Mouse (Mus musculus): Measurements from ENCODE around the gene Cfap54. TPM values are rescaled to one million over a fixed set of nuclear protein-coding genes. Genes with fewer than 3 reads are reported as not detected.
A peak's percentile ranks its signal among the peaks of the same experiment; 100 is the strongest.

Gene Cfap54
- polyA plus RNA-seq, 1 experiment: 1.8 TPM

DNA sequence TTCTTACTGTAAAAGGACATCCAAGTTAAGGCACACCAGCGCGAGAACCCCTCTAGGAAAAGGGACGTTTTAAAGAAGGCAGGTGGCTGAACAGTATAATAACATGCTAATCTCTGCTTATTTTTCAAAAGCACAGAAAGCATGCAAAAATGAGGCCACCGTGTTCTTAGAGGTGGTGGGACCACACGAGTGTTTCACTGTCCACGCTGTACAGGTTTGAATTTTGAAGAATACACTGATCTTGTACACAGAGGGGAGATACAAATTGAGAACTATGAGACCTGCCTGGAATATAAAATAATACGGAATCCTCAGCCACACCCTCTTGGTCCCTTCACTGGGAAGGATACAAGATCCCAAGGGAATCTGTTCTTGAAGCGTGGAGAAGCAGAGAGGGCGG, 82.9 kb downstream of the Cfap54 start:
- Histone ChIP-seq H3K27ac (ENCODE audit: control insufficient read depth, insufficient read depth, low read depth, low read length, poor library complexity) (no peak overlapping the region), H3K4me3 (replicated peaks; ENCODE audit: control insufficient read depth, low read depth, low read length) (no peak overlapping the region), H3K4me1 (ENCODE audit: control insufficient read depth, insufficient read depth, low read length) (no peaks in the 10 kb centered on the region)
- TF ChIP-seq POLR2A (IDR thresholded peaks at IDR 0.05; ENCODE audit: borderline replicate concordance, control insufficient read depth, low read depth, low read length): no peak
- no peak for TF ChIP-seq CTCF (IDR thresholded peaks at IDR 0.05; ENCODE audit: control insufficient read depth, insufficient read depth, low read length)
- WGBS: 83% methylated on average over 9 of the region's 9 CpGs

DNA sequence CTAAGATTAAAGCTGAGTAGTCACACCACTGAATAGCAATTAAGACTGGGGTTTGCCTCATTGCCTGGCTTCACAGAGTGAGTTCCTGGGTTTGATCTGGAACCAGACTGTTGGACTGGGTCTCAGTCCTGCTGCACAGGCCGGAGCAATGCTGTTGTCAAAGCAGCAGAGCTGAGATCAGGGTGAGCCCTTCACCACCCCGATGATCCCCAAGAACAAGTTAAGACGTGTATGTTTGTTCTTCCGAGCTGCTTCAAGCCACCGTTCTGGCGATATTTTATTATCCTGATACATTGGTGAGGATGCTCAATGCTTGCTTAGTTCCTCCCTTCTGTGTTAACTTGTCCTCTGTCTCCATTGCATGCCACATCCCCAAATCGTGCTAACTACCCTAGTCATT, 86.2 kb downstream of the Cfap54 start:
- Histone ChIP-seq H3K4me1 (ENCODE audit: control insufficient read depth, insufficient read depth, low read length) (no peaks in the 10 kb centered on the region), H3K27ac (ENCODE audit: control insufficient read depth, insufficient read depth, low read depth, low read length, poor library complexity) (no peak overlapping the region), H3K4me3 (replicated peaks; ENCODE audit: control insufficient read depth, low read depth, low read length) (no peak overlapping the region)
- 81% methylated on average over 7 of the region's 7 CpGs for WGBS
- no peak for TF ChIP-seq CTCF (IDR thresholded peaks at IDR 0.05; ENCODE audit: control insufficient read depth, insufficient read depth, low read length)
- no peak for TF ChIP-seq POLR2A (IDR thresholded peaks at IDR 0.05; ENCODE audit: borderline replicate concordance, control insufficient read depth, low read depth, low read length)

DNA sequence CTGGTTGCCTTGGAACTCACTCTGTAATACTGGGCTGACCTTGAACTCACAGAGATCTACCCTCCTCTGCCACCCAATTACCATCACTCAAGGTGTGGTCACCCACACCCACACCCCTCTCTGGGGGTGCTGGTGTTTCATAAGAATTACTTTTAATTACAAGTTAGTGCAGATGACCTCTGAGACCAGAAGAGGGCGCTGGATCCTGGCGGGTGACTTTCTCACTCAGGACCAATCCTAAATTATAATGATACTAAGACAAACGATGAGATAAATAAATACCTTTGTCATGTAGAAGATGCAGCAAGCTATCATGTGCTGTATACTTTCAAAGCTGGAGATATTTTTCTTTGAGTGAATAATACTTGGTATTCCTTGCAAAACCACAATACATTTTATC, 87.1 kb downstream of the Cfap54 start:
- no peak overlapping the region for H3K27ac ChIP-seq (ENCODE audit: control insufficient read depth, insufficient read depth, low read depth, low read length, poor library complexity)
- WGBS: 53% methylated on average over 3 of the region's 3 CpGs
- no peak overlapping the region for H3K4me3 ChIP-seq (replicated peaks; ENCODE audit: control insufficient read depth, low read depth, low read length)
- TF ChIP-seq CTCF (IDR thresholded peaks at IDR 0.05; ENCODE audit: control insufficient read depth, insufficient read depth, low read length) (peak; percentile 17; the same call in 1 of the 2 replicates), POLR2A (IDR thresholded peaks at IDR 0.05; ENCODE audit: borderline replicate concordance, control insufficient read depth, low read depth, low read length) (no peak)
- H3K4me1 ChIP-seq (ENCODE audit: control insufficient read depth, insufficient read depth, low read length): no peaks in the 10 kb centered on the region

DNA sequence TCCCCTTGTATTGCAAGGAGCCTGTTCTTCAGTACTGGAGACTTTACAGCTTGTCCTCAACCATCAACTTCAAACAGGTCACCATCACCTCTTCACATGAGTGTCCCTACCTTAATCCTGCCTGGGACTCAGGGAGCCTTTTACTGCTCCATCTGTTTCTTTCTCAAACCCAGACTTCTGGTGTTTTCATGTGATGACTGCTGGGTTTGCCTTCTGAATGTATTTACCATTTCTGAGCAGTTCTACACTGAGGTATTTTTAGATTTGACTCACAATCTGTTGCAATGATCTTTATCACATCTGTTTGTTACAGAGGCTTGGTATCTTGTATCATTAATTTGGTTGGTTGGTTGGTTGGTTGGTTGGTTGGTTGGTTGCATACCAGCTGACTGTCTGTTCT, 88.9 kb downstream of the Cfap54 start:
- no peak overlapping the region for H3K4me3 ChIP-seq (replicated peaks; ENCODE audit: control insufficient read depth, low read depth, low read length)
- no peak for TF ChIP-seq POLR2A (IDR thresholded peaks at IDR 0.05; ENCODE audit: borderline replicate concordance, control insufficient read depth, low read depth, low read length)
- no peak for TF ChIP-seq CTCF (IDR thresholded peaks at IDR 0.05; ENCODE audit: control insufficient read depth, insufficient read depth, low read length)
- no peak overlapping the region for H3K27ac ChIP-seq (ENCODE audit: control insufficient read depth, insufficient read depth, low read depth, low read length, poor library complexity)
- no peaks in the 10 kb centered on the region for H3K4me1 ChIP-seq (ENCODE audit: control insufficient read depth, insufficient read depth, low read length)

DNA sequence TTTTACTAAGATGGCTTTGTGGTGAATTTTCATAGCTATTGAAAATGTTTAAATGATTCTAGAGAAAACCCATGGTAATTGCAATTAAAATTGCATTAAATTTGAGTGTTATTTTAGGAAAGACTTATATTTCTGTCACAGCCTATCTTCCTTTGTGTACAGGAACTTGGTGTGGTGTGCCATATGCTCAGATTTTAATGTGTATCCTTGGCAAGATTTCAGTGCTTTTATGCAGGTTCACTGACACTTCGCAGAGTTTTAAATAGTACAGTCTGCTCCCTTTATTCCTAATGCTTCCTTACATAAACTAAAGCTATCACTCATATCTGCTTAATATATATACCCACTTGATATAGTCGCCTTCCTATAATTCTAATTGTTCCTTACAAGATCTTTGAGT, 90.8 kb downstream of the Cfap54 start:
- H3K4me1 ChIP-seq (ENCODE audit: control insufficient read depth, insufficient read depth, low read length): no peaks in the 10 kb centered on the region
- H3K4me3 ChIP-seq (replicated peaks; ENCODE audit: control insufficient read depth, low read depth, low read length): no peak overlapping the region
- no peak overlapping the region for H3K27ac ChIP-seq (ENCODE audit: control insufficient read depth, insufficient read depth, low read depth, low read length, poor library complexity)
- WGBS: 78% methylated on average over 2 of the region's 2 CpGs
- no peak for TF ChIP-seq CTCF (IDR thresholded peaks at IDR 0.05; ENCODE audit: control insufficient read depth, insufficient read depth, low read length)
- TF ChIP-seq POLR2A (IDR thresholded peaks at IDR 0.05; ENCODE audit: borderline replicate concordance, control insufficient read depth, low read depth, low read length): no peak

DNA sequence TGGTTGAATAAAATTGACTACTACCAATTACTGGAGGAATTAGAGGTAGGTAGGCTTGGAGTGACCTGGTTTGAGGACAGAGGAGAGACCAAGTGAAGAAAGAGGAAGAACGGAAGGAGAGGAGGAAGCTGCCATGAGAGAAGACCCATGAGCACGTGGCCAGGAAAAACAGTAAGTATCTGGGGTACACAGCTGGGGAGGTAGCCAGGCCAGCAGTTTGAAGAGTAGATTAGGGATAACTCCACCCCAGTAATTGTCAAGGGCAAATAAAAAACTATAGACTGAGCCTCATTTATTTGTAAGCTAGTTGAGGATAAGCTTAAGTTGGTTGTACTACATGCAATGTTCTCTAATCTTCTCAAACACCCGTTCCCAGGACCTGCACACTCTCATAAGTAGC, 116.3 kb downstream of the Cfap54 start:
- WGBS: 34% methylated on average over 3 of the region's 3 CpGs
- H3K4me1 ChIP-seq (ENCODE audit: control insufficient read depth, insufficient read depth, low read length): no peaks in the 10 kb centered on the region
- H3K4me3 ChIP-seq (replicated peaks; ENCODE audit: control insufficient read depth, low read depth, low read length): no peak overlapping the region
- TF ChIP-seq CTCF (IDR thresholded peaks at IDR 0.05; ENCODE audit: control insufficient read depth, insufficient read depth, low read length) (no peak), POLR2A (IDR thresholded peaks at IDR 0.05; ENCODE audit: borderline replicate concordance, control insufficient read depth, low read depth, low read length) (no peak)
- H3K27ac ChIP-seq (ENCODE audit: control insufficient read depth, insufficient read depth, low read depth, low read length, poor library complexity): no peak overlapping the region

DNA sequence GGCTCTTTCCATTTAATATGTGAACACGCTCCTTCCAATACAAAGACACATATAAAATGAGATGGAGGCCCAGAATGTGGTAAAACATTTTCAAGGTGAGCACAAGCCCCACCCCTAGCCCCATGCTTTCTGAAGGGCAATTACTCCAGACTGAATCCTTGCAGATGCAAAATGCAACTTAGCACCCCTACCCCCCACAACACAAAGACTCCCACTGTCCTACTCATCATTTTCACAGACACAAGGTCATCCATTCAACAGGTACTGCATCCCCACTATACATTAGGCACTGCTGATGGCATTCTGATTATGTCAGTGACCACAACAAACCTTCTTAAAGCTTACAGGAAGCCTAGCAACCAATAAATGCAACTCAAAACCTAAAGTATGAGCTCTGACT, 131.4 kb downstream of the Cfap54 start:
- H3K4me3 ChIP-seq (replicated peaks; ENCODE audit: control insufficient read depth, low read depth, low read length): no peak overlapping the region
- no peaks in the 10 kb centered on the region for H3K4me1 ChIP-seq (ENCODE audit: control insufficient read depth, insufficient read depth, low read length)
- no peak for TF ChIP-seq POLR2A (IDR thresholded peaks at IDR 0.05; ENCODE audit: borderline replicate concordance, control insufficient read depth, low read depth, low read length)
- no peak for TF ChIP-seq CTCF (IDR thresholded peaks at IDR 0.05; ENCODE audit: control insufficient read depth, insufficient read depth, low read length)
- no peak overlapping the region for H3K27ac ChIP-seq (ENCODE audit: control insufficient read depth, insufficient read depth, low read depth, low read length, poor library complexity)
- 67% methylated on average over 1 of the region's 1 CpGs for WGBS

DNA sequence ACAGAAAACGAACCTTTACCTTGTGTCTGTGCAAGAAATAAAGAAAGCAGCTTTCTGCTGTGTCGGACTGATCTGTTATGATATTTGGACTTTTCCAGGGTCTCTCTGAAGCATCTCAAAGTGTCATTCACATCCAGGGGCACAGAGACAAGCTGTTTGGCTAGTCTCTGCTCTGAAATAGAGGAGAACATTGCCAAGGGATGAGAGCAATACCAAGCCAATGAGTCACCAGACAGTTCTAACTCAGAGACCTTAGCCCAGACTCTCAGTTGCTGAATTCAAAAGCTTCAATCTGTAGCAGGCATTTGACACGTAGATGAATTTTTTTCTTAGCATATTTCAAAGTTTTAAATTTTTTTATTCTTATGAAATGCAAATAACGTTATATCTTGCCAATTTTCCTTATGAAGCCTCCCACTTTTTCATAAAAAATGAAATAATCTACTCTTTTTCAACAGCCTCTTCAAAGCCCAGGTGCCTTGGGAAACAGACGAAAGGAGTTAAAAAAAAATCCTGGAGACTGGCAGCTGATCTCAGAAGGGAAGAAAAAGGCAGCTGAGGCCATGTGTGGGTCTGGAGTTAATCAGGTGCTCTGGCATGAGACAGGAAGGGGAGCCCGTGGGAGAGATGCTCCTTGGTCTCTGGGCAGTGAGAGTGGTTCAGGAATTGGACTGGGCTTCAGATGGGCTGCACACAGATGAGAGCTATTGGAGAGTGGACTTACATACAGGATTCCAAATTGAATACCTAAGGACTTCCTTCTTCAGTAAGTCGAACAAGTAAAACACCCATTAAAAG, 138.4 kb downstream of the Cfap54 start:
- TF ChIP-seq CTCF (IDR thresholded peaks at IDR 0.05; ENCODE audit: control insufficient read depth, insufficient read depth, low read length): no peak
- TF ChIP-seq POLR2A (IDR thresholded peaks at IDR 0.05; ENCODE audit: borderline replicate concordance, control insufficient read depth, low read depth, low read length): no peak
- WGBS: 73% methylated on average over 7 of the region's 7 CpGs
- Histone ChIP-seq H3K4me3 (replicated peaks; ENCODE audit: control insufficient read depth, low read depth, low read length) (no peak overlapping the region), H3K27ac (ENCODE audit: control insufficient read depth, insufficient read depth, low read depth, low read length, poor library complexity) (no peak overlapping the region), H3K4me1 (ENCODE audit: control insufficient read depth, insufficient read depth, low read length) (no peaks in the 10 kb centered on the region)

DNA sequence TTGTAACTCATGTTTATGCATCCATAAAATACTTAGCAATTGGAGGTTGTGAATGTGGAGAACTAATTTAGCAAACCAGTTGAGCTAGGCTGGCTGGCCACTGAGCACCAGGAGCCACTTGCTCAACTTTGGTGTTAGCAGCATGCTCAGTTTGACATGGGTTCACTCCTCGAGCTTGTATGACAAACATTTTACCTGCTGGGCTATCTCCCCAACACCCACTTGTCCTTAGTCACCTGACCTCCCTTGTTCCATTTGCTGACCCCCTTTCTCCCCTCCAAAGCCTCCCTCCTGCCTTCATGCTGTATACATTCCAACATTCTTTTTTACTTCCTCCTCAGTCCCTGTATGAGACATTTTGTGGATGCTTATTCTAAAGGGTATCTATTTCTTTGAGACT, 139.8 kb downstream of the Cfap54 start:
- Histone ChIP-seq H3K4me3 (replicated peaks; ENCODE audit: control insufficient read depth, low read depth, low read length) (no peak overlapping the region), H3K4me1 (ENCODE audit: control insufficient read depth, insufficient read depth, low read length) (no peaks in the 10 kb centered on the region), H3K27ac (ENCODE audit: control insufficient read depth, insufficient read depth, low read depth, low read length, poor library complexity) (no peak overlapping the region)
- no peak for TF ChIP-seq POLR2A (IDR thresholded peaks at IDR 0.05; ENCODE audit: borderline replicate concordance, control insufficient read depth, low read depth, low read length)
- TF ChIP-seq CTCF (IDR thresholded peaks at IDR 0.05; ENCODE audit: control insufficient read depth, insufficient read depth, low read length): no peak
- WGBS: 63% methylated on average over 1 of the region's 1 CpGs

Measured in bone marrow, adult 2 months (tissue).